Mouse (Mus musculus) intestine, postnatal 0 days (tissue): ENCODE measurements around the gene Epgn. TPM values are rescaled to one million over a fixed set of nuclear protein-coding genes. Genes with fewer than 3 reads are reported as not detected.

Source experiments
- ATAC-seq: fragments of 200-750 bp; cut with Nextera tagmentation; 2 replicates; pipeline ENCODE4 v1.8.0; 2017; ENCODE audit warnings: mild to moderate bottlenecking, moderate TSS enrichment, moderate library complexity
- H3K27ac ChIP-seq: fragments of 300-500 bp; sonication (generic); 2 replicates; pipeline ENCODE4 v1.5.1; 2014; ENCODE audit warnings: mild to moderate bottlenecking, low read depth, low read length, moderate library complexity
- H3K27me3 ChIP-seq: fragments of 300-500 bp; sonication (generic); replicated peaks from 2 replicates; pipeline ENCODE4 v1.6.1; 2014; ENCODE audit warnings: low read length, mixed read lengths; ENCODE audit not compliant: control insufficient read depth, insufficient read depth
- H3K36me3 ChIP-seq: fragments of 300-500 bp; sonication (generic); 2 replicates; pipeline ENCODE4 v1.6.1; 2014; ENCODE audit warnings: mild to moderate bottlenecking, moderate library complexity; ENCODE audit not compliant: control insufficient read depth, insufficient read depth
- H3K4me1 ChIP-seq: fragments of 300-500 bp; sonication (generic); replicated peaks from 2 replicates; pipeline ENCODE4 v1.6.1; 2014; ENCODE audit warnings: antibody characterized with exemption, low read length, mixed read lengths; ENCODE audit not compliant: control insufficient read depth, insufficient read depth
- H3K4me2 ChIP-seq: fragments of 300-500 bp; sonication (generic); replicated peaks from 2 replicates; pipeline ENCODE4 v1.6.1; 2014; ENCODE audit warnings: low read depth, mild to moderate bottlenecking, moderate library complexity
- H3K4me3 ChIP-seq: fragments of 300-500 bp; sonication (generic); 2 replicates; pipeline ENCODE4 v1.5.1; 2014; ENCODE audit warnings: low read depth, low read length
- H3K9ac ChIP-seq: fragments of 300-500 bp; sonication (generic); 2 replicates; pipeline ENCODE4 v1.6.1; 2014; ENCODE audit warnings: mild to moderate bottlenecking, low read depth, low read length
- H3K9me3 ChIP-seq: fragments of 300-500 bp; sonication (generic); 2 replicates; pipeline ENCODE4 v1.6.1; 2016; ENCODE audit warnings: mixed run types; ENCODE audit not compliant: control insufficient read depth
- CTCF ChIP-seq: sonication (generic); IDR thresholded peaks from 2 replicates; pipeline ENCODE4 v1.5.1; 2016; ENCODE audit warnings: low read depth, mild to moderate bottlenecking, control low read depth, antibody characterized with exemption, moderate library complexity
- WGBS: fragments of 180-500 bp; shearing (Covaris S2); extraction: QIAGEN DNeasy Blood & Tissue Kit; methylation state at CpG from one replicate; pipeline ENCODE4 v1.1.7; 2014; 5-methylcytosine and 5-hydroxymethylcytosine counted together
- polyA plus RNA-seq: library from polyadenylated mRNA; unstranded; fragments of >200 nt; fragmentation: Nextera tagmentation; extraction: Ambion mirVana; gene quantifications from 2 replicates; pipeline ENCODE4 v1.2.1, GENCODE M21; 2015

Epgn gene
- polyA plus RNA-seq, result 0.12 TPM in 1 of 2 replicates, not detected in the other

DNA sequence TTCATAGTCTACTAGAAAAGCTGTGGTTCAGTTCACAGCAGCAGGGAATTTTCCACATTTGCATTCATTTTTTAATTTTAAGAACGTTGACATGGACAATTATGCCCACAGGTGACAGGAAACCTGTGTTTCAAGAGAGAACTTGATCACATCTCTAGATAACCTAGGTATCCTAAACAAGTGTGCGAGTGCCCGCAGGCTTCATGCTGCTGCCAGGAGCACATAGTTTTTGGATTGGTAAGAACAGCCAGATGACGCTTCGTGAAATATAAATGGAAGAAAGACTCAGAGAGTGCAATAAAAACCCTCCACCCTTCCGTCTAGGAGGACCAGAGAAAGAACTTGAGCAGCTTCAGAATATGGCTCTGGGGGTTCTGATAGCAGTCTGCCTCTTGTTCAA, at the start of gene Epgn:
TSS of gene Epgn (plus strand) at position 301 of the 400 bp plus-strand sequence.
- Histone ChIP-seq H3K4me3 (no peak within 1 kb of the TSS), H3K9ac (no peak within 1 kb of the TSS), H3K27me3 (no peaks in the 10 kb centered on the region; the same call in 1 of the 2 replicates), H3K9me3 (no peaks in the 10 kb centered on the region), H3K4me1 (no peaks in the 10 kb centered on the region), H3K4me2 (no peak within 1 kb of the TSS), H3K27ac (no peak within 1 kb of the TSS), H3K36me3 (no peaks in the 10 kb centered on the region)
- no peak for TF ChIP-seq CTCF
- ATAC-seq, result no peak
- WGBS, result 77% methylated on average over 6 of the region's 6 CpGs

DNA sequence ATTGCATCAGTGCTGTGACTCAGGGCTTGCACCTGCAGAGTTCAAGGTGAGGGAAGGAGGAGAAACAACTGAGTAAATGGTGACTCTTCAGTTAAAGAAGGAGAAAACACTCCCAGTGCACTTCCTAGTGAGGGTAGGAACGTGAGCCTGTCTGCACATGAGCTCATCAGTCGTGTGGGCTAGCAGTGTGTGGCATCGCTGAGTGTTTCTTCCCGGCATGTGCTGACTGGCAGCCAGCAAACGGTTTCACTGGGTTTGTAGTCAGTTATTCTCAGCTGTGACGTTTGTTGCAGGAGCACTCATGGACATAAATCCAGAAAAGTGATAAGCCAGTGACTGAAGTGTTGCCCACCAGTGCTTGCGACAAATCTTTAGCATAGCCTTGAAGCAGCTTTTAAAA, 47.0 kb upstream of the Epgn start:
- WGBS, result 88% methylated on average over 7 of the region's 7 CpGs
- no peaks in the 10 kb centered on the region for H3K27me3 ChIP-seq
- no peaks in the 10 kb centered on the region for H3K36me3 ChIP-seq
- H3K9ac ChIP-seq, result no peak overlapping the region
- H3K9me3 ChIP-seq, result no peaks in the 10 kb centered on the region
- no peak for TF ChIP-seq CTCF
- H3K4me2 ChIP-seq, result no peak overlapping the region
- ATAC-seq, result no peak
- no peak overlapping the region for H3K27ac ChIP-seq
- H3K4me3 ChIP-seq, result no peak overlapping the region
- H3K4me1 ChIP-seq, result no peaks in the 10 kb centered on the region

DNA sequence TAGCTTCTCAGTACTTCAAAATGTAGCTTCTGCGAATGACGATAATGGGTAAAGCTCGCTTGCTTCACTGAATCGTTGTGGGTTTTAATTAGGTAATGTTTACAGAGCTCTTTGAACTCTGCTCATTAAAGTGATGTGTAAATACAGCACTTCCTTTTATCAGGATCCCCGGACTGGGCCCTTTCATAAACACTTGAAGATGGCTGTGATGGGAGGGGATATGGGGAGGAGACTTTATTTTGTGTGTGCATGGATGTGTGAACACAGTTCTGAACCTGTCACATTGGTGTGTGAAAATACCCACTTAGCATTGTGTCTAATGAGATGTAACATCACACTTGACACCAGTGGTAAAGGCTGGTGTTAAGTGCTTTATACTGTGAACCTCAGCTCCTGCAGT, 39.7 kb upstream of the Epgn start:
- 37% methylated on average over 5 of the region's 5 CpGs for WGBS
- no peak for ATAC-seq
- Histone ChIP-seq H3K27me3 (no peaks in the 10 kb centered on the region), H3K4me1 (no peaks in the 10 kb centered on the region), H3K4me3 (no peak overlapping the region), H3K9me3 (no peaks in the 10 kb centered on the region), H3K27ac (no peak overlapping the region), H3K36me3 (no peaks in the 10 kb centered on the region), H3K9ac (no peak overlapping the region), H3K4me2 (0 out of 2 replicates have a peak overlapping the region, but pooled peaks have one; percentile 7)
- TF ChIP-seq CTCF, result no peak

DNA sequence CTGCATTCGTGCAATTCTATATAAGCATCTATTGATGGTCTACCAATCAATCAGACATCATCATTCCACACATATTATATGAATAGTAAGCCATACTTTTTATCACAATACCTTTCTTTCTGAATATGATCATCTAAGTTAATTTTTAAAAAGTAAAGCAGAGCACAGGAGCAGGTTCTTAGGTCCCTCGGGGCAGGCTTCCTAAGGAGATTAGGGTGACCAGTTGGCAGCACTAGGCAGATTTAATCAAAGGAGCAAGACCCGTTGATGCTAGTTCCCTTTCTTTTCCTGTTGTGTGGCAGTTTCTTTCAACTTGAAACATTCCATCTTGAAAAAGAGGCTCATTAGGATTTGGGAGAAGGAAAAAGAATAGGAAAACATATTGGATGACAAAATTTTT, 39.1 kb upstream of the Epgn start:
- no peak overlapping the region for H3K4me3 ChIP-seq
- no peaks in the 10 kb centered on the region for H3K27me3 ChIP-seq
- no peak overlapping the region for H3K4me2 ChIP-seq
- no peaks in the 10 kb centered on the region for H3K36me3 ChIP-seq
- H3K27ac ChIP-seq, result no peak overlapping the region
- no peaks in the 10 kb centered on the region for H3K4me1 ChIP-seq
- H3K9ac ChIP-seq, result no peak overlapping the region
- 80% methylated on average over 3 of the region's 3 CpGs for WGBS
- no peaks in the 10 kb centered on the region for H3K9me3 ChIP-seq
- ATAC-seq, result no peak
- no peak for TF ChIP-seq CTCF

DNA sequence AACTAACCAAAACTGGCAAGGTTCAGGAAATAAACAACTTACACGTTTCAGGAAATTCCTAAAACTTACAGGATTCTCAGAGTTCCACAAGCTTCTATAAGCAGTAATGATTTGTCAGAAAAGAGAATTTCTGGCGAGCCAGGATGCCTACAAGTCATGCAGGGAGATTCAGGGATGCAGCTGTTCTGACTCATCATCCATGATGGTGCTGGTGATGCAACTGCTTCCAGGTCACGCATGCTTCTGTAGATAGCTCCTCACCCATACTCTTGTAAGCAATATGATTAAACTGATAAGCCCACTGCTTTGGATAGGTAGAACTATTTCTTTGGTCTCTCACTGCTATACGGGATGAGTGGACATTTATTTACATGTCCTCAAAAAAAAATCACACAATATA, 38.7 kb upstream of the Epgn start:
- H3K9me3 ChIP-seq, result no peaks in the 10 kb centered on the region
- ATAC-seq, result no peak

DNA sequence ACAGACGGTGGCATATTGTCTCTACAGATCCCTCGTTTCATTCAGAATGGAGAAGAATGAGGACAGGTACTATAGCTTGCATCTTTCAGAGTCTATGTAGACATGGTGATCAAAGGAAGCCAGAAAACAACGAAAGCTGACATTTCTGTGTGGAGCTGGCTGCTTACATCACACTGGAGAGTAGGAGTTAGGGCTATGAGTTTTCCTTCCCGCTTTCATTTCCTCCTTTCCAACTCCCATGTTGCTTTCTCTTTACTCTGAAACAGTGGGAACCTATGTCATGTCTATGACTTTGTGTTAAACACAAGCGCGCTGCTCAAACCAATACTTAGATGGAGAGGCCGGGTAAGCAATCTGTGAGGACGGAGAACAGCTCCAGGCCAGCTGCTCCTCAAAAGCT, 27.3 kb upstream of the Epgn start:
- no peak overlapping the region for H3K27ac ChIP-seq
- no peaks in the 10 kb centered on the region for H3K4me1 ChIP-seq
- ATAC-seq, result no peak
- WGBS, result 94% methylated on average over 8 of the region's 8 CpGs
- no peak for TF ChIP-seq CTCF
- H3K27me3 ChIP-seq, result no peaks in the 10 kb centered on the region
- no peaks in the 10 kb centered on the region for H3K9me3 ChIP-seq
- H3K9ac ChIP-seq, result no peak overlapping the region
- no peak overlapping the region for H3K4me2 ChIP-seq
- H3K36me3 ChIP-seq, result no peaks in the 10 kb centered on the region
- no peak overlapping the region for H3K4me3 ChIP-seq

More for the DNA sequence above, 38.7 kb upstream of the Epgn start:
- no peak overlapping the region for H3K9ac ChIP-seq
- no peaks in the 10 kb centered on the region for H3K27me3 ChIP-seq
- no peak overlapping the region for H3K4me3 ChIP-seq
- no peak for TF ChIP-seq CTCF
- no peaks in the 10 kb centered on the region for H3K4me1 ChIP-seq
- H3K36me3 ChIP-seq, result no peaks in the 10 kb centered on the region
- WGBS, result 87% methylated on average over 4 of the region's 4 CpGs
- H3K27ac ChIP-seq, result no peak overlapping the region
- no peak overlapping the region for H3K4me2 ChIP-seq

DNA sequence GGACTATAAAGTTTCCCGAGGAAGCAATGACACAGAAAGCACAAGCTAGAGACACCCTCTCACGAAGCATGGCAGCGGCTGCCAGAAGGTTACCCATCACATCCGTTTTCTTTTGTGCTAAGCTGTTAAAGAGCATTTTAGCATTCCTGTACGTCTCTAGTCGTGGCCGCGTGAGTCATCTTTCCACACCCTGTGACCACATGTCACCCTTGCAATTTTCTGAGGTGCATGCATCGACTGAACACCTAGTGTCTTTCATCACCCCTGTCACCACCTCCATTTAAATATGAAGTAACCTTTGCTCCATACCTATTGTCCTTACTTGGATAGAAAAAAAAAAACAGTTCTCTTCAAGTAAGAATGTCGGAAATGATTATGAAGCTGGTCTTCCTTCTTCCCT, 12.0 kb upstream of the Epgn start:
- H3K4me3 ChIP-seq, result no peak overlapping the region
- 47% methylated on average over 10 of the region's 10 CpGs for WGBS

More for the DNA sequence above, 12.0 kb upstream of the Epgn start:
- Histone ChIP-seq H3K4me1 (no peaks in the 10 kb centered on the region), H3K4me2 (no peak overlapping the region), H3K36me3 (no peaks in the 10 kb centered on the region), H3K9ac (no peak overlapping the region), H3K9me3 (no peaks in the 10 kb centered on the region), H3K27me3 (no peaks in the 10 kb centered on the region), H3K27ac (no peak overlapping the region)
- ATAC-seq, result peak; percentile 93
- no peak for TF ChIP-seq CTCF
